Mouse (Mus musculus) liver, embryonic 14.5 days (tissue): ENCODE results near the gene Cd93.

ENCODE experiments used
- CTCF ChIP-seq: IDR thresholded peaks from 2 replicates; pipeline ENCODE4 v1.5.1; 2016; ENCODE audit warnings: antibody characterized with exemption, low read depth, control low read depth
- EP300 ChIP-seq: IDR thresholded peaks from 2 replicates; pipeline ENCODE4 v1.6.1; 2016; ENCODE audit warnings: antibody characterized with exemption, low read depth

GRCm38 (mm10) chr2:148445616-148446015 is 2.3 kb upstream of the Cd93 start:
- TF ChIP-seq CTCF (no peak), EP300 (no peak)
